Mouse (Mus musculus): ENCODE measurements around the gene Gli3.

Gene Gli3

DNA sequence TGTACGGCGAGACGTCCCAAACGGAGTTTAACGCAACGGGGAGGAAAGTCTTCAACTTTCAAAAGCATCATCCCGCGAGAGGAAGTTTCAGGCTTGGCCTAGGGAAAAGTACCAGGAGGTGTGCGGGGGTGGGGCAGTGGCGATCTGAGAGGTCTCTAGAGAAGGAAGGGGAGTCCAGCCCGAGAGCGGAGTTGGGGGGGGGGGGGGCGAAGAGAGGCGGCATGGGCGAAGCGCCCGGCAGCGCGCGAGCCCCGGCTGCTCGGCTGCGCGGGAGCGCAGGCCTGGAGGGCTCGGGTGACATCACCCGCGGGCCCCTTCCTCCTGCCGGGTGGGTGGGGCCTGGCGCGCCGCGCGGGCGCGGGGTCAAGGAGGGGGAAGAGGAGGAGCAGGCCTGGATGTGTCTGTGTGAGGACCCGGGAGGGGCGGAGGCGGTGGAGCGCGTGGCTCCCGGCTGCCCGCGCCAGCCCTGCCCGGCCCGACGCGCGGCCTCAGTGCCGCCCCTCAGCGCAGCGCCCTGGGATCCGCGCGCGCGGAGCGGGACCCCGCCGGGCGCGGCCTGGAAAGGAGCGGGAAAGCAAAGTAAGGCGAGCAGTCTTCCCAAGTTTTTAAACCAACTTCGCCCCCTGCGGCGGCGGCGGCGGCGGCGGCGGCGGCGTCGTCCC, at the start of gene Gli3:
TSS of gene Gli3 (plus strand) at position 406 of the 662 bp plus-strand sequence.
- peak; percentile 21 for DNase-seq

- DNase-seq, result no peak
These were observed 41.8 kb upstream of the Gli3 start for GRCm38 (mm10) chr13:15421182-15421750.

- DNase-seq, result no peak
These were observed 21.0 kb upstream of the Gli3 start for GRCm38 (mm10) chr13:15442002-15442401.

- no peak for DNase-seq
These were observed 18.7 kb upstream of the Gli3 start for GRCm38 (mm10) chr13:15444312-15444711.

DNA sequence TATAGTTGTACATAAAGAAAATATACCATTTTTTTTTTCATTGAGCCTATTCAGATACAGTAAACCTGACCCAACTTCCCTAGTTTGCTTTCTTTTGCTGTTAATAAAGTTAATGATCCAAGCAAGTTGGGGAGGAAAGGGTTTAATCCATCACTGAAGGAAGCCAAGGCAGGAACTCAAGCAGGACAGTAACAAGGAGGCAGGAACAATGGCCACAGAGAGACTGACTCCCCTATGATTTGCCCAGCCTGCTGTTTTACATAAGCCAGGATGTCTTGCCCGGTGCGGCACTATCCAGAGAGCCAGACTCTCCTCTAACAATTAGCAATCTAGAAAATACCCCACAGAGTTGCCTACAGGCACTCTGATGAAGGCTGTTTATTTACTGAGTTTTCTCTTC, 17.4 kb upstream of the Gli3 start:
- DNase-seq, result no peak

- DNase-seq, result no peak
These were observed 17.0 kb upstream of the Gli3 start for GRCm38 (mm10) chr13:15446004-15446403.

DNA sequence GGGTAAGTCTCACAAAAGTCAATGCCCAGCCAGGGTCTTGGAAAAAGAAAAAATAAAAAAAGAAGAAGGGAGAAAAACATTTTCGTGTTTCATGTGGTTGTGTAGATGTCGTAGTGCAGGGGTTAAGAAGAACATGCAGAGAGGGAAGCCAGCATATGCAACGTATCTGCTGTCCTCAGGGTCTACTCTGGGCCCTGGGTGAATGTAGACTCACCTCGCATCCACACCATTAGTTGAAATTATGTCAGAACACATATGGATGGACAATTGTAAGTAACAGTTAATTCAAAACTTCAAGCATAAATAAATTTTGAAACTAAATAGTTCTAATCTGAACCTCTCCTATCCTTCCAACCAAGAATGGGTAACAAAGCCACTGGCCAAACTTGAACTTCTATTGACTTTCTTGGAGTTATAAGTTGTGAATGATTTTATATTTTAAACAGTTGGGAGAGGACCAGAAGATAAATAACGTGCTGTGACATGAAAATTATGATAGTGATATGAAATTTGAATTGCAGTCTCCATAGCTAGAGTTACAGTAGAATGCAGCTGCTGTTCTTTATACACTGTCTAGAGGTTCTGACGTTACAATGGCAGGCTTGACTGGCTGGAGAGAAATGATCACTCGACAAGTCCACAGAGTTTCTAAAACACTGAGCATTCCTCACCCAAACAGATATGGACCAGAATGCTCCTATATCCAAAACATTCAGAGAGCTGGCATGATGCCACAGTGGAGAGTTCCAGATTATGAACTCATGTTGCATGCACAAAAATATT, 16.1 kb upstream of the Gli3 start:
- no peak for DNase-seq

DNA sequence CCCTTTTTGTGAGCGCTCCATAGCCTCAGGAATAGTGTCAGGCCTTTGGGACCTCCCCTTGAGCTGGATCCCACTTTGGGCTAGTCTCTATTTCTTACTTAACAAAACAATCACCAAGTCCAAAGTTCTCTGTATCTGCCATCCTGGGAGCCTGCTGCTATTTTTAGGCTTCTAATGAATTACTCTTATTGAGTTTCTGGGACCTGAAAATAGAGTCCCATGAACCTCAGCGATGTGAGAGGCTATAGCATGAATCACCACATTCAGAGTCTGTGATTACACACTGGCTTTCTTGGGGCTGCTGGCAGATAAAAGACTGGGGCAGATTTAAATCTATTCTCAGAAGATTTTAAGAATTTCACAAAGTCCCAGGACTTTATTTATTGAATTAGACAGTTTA, 12.1 kb upstream of the Gli3 start:
- DNase-seq, result no peak

DNA sequence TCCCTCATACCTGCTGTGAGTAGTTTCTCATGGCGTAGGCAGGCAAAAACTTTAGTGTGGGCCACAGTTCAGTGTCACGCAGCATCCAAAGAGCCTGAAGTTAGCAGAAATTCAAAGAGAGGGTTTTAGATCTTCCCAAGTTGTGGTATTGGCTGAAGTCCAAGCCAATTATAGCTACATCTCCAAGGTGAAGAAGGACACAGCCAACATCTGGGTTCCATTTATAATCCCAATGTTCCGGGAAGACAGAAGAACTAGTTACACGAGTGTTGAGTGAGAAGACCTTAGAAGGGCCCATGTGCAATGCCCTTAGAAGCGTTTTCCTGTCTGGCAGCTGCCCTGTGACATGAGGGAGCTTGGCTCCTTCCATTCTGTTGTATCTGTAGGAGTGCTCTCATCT, 5.2 kb upstream of the Gli3 start:
- DNase-seq, result no peak

DNA sequence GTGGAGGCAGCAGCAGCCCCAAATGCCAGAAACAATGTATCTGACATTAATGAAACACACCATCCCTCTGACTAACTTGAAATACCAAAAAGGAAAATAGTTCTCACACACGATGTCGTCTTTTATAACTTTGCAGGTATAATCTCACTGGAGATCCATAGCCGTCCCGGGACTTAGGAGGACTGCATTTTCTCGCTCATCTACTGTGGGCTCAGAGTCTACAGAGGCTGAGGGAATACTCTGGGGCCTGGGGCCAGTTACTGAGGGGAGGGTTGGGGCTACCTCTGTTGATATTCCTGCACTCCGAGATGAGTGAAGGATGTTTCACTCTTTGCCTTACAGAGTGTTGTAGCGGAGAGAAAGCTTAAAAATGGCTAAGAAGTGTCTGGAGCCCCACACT, 1.1 kb upstream of the Gli3 start:
- DNase-seq, result no peak

DNA sequence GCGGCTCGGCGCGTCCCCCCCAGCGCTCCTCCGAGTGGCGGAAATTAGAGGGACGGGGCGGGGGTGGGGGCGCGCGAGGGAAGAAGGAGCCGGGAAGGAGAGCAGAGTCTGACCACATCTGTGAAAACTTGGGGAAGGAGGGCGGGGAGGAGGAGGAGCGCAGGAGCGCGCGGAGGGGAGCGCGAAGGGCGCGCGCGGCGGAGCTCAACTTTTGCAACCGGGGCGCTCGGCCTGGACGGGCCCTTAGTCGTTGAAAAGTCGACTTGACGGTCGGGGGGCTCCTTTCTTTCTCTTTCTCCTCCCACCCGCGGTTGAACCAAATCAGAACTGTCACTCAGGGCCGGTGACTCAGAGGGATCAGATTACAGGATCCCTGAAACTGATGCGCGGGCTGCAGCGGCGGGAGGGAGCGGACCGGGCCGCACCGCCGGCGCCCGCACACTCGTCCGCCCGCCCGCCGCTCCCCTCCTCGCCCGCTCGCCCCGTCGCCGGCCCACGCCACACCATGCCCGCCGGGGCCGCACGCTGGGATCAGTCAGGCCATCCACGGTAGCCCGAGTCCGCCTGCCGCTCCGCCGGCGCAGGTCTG, 551 bp downstream of the Gli3 start:
- peak; percentile 8 for DNase-seq

DNA sequence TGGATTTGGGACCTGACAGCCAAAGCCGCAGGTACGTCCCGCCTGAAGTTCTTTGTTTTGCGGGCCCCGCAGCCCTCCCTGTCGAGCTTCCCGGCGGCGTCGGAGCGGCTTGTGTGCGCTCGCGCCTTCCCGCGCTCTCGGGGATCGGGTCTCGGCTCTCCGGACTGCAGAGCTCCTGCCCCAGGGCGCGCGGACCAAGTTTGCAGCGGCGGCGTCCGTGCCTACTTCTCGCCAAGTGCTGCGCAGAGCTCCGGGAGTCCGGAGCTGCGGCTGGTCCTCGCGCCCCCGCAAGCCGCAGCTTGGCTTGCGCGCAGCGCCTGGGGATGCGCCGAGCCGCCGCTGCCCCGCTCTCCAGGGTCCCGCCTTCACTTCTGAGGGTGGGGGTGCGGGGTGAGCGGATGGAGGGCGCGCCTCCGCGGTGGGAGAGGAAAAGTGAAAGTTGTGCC, 1.1 kb downstream of the Gli3 start:
- DNase-seq, result peak; percentile 11

GRCm38 (mm10) chr13:15464741-15465250, 1.8 kb downstream of the Gli3 start:
- DNase-seq, result no peak

DNA sequence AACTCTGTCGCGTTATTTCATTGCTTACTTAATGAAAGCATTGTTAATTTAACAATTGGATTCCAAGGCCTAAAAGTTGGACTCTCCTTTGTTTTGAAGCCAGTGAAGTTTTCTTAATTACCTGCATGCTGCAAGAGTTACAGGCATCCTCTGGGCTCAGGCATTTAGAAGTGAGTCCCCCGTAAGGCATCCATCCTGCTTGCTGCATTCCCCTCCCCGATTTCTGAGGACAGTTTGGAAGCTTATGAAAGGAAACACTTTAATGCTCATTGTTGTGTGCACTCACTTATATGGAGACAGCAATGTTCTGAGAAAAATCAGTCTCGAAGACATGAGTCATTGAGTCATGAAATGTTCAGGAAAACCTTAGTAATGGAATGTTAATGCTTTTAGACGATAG, 3.5 kb downstream of the Gli3 start:
- DNase-seq, result no peak

GRCm38 (mm10) chr13:15467409-15467808, 4.4 kb downstream of the Gli3 start:
- DNase-seq, result no peak

DNA sequence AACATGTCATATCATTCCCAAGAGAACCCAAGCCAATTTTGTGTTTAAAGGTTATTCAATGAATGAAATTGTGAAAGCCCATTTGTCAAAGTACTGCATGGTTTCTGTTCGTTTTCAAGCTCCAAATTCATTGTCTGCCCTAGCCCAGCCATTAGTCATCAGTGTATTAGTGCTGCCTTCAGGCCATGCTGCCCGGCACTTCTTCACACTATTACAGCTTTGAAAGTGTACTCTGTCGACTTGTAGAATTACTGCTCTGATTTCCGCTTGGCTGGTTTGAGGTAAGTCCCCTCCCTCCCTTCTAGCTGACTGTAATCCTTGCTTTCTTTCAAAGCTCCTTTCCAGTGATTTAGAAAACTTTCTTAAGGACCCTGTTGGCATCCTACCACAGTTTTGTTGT, 5.4 kb downstream of the Gli3 start:
- DNase-seq, result no peak

DNA sequence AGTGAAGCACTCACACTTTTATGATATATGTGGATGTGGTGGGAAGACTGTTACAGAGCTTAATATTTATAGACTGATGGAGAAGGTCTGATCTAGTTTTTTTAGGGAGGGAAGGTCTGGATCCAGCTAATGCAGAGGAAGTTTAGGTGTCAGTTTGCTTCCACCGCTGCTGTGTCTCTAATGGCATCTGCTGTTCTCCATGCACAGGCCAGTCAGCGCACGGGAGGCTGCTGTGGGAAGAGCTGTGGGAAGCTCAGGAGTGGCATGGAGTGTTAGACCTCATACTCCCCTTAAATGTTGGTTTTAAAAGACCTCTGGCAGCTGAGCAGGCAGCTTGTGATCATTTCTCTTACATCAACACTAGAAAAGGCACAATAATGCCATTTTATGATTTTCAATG, 7.0 kb downstream of the Gli3 start:
- DNase-seq, result no peak

DNA sequence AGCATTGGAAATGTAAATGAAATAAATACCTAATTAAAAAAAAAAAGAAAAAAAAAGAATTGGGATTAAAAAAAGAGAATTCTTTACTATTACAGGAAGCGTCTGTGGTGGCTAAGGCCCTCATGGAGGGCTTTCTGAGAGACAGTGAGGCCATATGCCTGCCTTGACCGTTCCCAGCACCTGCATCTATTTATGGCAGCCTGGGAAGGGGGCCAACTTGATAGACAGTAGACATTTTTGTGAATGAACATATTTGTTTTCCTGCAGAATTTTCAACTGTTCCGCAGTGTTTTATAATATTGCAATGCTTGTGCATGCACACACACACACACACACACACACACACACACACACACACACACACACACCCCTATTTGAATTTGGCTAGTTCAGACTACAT, 9.7 kb downstream of the Gli3 start:
- DNase-seq, result no peak

- DNase-seq, result no peak
These were observed 11.4 kb downstream of the Gli3 start for GRCm38 (mm10) chr13:15474393-15474792.

- DNase-seq, result no peak
These were observed 23.2 kb downstream of the Gli3 start for GRCm38 (mm10) chr13:15486033-15486891.

GRCm38 (mm10) chr13:15487334-15487733, 24.3 kb downstream of the Gli3 start:
- no peak for DNase-seq

DNA sequence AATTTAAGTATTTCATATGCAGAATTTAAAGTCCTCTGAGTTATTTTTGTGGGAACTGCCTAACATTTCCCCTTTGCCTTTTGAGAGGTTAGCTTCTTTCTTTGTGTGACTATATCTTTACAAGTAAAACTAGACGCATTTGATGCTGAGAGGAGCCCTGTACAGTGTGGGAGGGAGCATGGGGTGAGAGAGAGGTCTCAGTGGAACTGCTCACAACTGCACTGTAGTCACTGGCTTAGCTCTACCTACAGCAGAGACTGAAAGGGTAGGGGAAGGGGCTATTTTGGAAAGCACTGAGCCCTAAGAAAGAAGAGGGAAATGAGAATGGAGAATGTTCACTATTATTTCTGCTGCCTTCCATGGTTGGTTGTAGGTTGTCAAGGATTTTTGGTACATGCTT, 25.0 kb downstream of the Gli3 start:
- DNase-seq, result no peak

- no peak for DNase-seq
These were observed 32.8 kb downstream of the Gli3 start for GRCm38 (mm10) chr13:15495820-15496219.

Data from right cerebral cortex, adult 18-20 months (tissue).